Mouse (Mus musculus): Measurements from ENCODE around the gene Gm21818.
"Not testable (repeated sequence)": the region's sequence is repeated elsewhere in the genome, so short reads cannot be mapped to it uniquely, and the experiment has no call there.

- not testable (repeated sequence) for TF ChIP-seq EP300, CTCF (IDR thresholded peaks at IDR 0.05; ENCODE audit: low read depth)
Measured at GRCm38 (mm10) chr13:120142348-120142747, 29.9 kb upstream of the Gm21818 start.
